Mouse (Mus musculus): ENCODE data around the gene Cmtm2a.
"Not testable (repeated sequence)": the region's sequence is repeated elsewhere in the genome, so short reads cannot be mapped to it uniquely, and the experiment has no call there.

Cmtm2a gene

DNA sequence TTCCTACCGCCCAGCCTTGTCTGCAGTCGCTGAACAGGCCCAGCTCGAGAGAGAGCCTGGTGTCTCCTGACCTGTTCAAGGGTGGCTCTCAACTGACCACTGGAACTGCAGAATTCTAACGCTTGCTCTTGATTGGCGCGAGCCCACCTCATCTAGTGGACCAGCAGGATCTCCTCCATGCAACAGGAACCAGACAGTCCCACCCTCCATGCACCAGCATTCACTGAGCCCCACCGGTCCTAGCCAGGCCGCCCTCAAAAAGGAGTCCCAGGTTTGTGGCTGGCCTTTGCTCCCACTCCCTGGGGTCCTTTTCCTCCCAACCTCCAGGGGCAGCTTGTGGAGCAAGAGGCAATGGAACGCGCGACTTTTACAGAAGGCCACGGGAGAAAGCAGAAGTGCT lies at the start of gene Cmtm2a:
Gene Cmtm2a (minus strand): TSS at position 101 of the 400 bp plus-strand sequence.
- not testable (repeated sequence) for DNase-seq

- DNase-seq: no peak
Observed at GRCm38 (mm10) chr8:104342426-104342825, 49.4 kb upstream of the Cmtm2a start.

DNA sequence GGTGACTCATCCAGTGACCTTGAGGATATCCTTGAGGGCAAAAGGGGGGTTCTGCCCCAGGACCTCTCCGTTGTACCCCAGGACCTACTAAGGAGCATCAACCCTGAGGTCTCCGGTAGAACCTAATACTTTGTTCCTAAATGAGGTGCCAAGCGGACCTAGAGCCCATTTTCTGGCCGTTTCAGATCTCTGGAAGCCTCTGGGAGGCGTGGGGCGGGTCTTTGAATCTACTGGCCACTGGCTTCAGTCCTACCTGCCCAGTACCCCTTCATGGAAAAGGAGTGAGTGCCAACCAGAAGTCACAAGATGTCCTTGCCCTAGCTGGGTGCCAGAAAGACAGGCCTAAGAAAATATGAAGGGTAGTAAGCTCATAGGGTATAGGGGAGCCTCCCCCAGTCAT lies 48.7 kb upstream of the Cmtm2a start:
- DNase-seq: no peak

- DNase-seq: peak; percentile 90
Observed at GRCm38 (mm10) chr8:104341106-104341561, 48.2 kb upstream of the Cmtm2a start.

- DNase-seq: peak; percentile 90
Observed at GRCm38 (mm10) chr8:104340233-104341105, 47.5 kb upstream of the Cmtm2a start.

- no peak for DNase-seq
Observed at GRCm38 (mm10) chr8:104339983-104340232, 46.9 kb upstream of the Cmtm2a start.

DNA sequence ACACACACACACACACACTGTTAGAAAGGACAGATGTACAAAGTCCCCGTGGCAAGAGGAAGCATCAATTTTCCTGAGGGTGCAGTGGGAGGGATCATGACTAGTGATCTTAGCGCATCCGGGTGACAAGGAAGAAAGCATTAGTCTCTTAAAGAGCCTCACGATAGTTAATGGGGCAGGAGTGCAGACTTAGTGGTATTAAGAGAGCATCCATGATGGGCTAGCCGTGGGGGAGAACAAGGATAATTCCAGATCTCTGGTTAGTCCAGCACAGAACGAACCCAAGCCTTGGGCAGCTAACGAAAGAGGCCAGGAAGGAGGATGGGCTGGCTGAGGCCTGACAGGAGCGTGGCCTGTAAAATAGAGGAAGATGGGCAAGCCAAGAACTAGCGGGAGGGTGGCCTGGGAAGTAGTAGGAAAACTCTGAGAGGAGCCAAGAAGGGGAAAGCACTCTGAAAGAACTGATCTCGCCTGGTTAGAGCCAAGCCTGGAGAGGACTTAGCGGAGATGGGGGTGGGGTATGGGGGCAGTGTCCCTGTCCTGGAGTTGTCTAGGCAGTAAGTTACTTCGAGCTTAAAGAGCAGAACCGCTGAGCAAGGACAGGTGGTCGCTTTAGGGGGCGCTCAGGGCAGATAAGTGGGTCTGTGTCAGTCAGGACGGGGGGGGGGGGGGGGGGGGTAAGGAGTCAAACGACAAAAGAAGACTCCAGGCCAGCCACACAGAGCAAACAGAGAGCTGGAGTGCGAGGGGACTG lies 46.4 kb upstream of the Cmtm2a start, which contains the start of gene Cmtm3:
Gene Cmtm3 (plus strand): TSS at position 182 of the 754 bp plus-strand sequence.
- DNase-seq: peak; percentile 52

- DNase-seq: no peak
Observed at GRCm38 (mm10) chr8:104337890-104338289, 44.9 kb upstream of the Cmtm2a start.

DNA sequence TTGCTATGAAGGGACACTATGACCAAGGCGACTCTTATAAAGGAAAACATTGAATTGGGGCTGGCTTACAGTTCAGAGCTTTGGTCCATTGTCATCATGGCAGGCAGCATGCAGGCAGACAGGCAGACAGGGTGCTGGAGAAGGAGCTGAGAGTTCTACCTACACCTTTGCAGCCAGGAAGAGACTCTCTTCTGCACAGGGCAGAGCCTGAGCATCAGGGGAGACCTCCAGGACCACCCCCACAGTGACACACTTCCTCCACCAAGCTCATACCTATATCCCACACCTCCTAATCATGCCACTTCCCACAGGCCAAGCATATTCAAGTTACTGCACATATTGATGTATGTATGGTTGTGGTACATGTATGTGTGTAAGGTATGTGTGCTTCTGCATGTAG lies 43.8 kb upstream of the Cmtm2a start:
- DNase-seq: no peak

DNA sequence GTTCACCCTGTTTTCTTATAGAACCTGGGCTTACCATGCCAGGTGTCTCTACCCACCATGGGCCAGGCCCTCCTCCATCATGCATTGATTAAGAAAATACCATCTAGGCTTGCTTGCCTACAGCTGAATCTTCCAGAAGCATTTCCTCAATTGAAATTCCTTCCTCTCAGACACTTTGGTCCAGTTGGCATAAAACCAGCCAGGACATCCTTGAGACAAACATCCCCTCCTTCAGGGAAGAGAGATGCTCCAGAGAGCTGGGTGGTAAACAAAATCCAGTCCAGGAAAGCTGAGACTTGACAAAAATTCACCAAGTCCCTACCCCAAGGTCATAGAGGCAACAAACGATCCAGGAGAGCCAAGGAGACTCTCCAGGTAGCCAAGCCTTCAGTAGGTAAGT lies 41.2 kb upstream of the Cmtm2a start:
- peak; percentile 4 for DNase-seq

DNA sequence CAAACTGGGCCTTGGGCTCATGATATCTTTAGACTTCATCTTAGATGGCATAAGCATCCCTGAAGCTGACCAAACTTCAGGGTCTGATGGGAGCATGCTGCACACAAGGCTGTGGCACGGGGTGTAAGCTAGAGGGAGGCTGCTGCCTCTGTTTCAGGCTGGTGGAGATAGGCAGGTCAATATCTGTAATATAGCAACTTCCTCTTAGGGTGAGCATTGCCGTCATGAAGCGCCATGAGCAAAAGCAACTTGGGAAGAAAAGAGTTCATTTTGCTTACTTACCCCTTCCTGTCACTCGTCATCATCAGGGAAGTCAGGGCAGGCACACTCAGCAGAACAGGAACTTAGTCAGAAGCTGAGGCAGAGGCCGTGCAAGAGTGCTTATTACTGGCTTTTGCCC lies 40.8 kb upstream of the Cmtm2a start:
- no peak for DNase-seq

DNA sequence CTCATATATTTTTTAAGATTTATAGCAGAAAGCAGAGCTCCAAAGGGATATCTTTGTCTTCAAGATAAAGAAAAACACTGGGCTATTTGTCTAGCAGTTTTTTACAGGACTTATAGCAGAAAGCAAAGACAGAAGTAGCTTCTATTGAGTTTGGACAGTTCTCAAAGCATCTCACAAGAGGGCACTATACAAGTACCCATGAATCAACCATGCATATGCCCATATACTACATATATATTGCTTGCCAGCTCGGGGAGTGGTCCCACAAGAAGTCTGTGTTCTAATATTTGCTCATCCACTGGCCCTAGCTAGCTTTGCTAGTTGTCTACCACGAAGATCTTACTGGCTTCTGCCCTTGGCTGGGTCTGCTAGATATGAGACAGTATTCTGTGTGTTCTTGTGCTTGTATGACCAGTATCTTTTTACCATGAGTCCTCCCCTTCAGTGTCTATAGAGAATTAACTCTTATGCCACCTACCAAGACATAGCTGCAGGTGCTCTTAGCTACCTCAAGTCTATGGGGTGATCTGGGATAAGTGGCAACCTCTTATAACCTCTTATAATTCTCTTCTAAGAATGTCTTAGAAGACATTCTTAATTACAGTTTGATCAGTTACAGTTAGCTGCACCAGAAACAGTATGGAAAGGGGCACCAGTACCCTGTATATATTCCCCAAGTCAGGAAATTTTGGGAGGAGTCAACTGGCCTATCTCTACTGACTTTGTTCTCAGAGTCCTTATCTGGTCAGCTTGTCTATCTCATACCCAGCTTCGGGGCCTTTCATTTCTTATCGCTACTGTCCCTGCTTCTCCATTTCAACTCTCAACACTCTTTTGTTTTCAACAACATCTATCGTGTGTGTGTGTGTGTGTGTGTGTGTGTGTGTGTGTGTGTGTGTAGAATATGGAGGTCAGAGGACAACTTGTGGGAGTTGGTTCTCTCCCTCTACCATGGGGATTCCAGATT lies 40.0 kb upstream of the Cmtm2a start:
- DNase-seq: no peak

- not testable (repeated sequence) for DNase-seq
Observed at GRCm38 (mm10) chr8:104321930-104322329, 28.9 kb upstream of the Cmtm2a start, which contains the start of gene Cmtm2b. Gene Cmtm2b, plus strand, starts transcription at chr8:104322230.

GRCm38 (mm10) chr8:104321267-104321666 lies 28.3 kb upstream of the Cmtm2a start, which contains the start of gene Gm11020:
Gene Gm11020, plus strand, starts transcription at chr8:104321567.
- DNase-seq: not testable (repeated sequence)

GRCm38 (mm10) chr8:104313311-104313710 lies 20.3 kb upstream of the Cmtm2a start:
- DNase-seq: peak; percentile 59

DNA sequence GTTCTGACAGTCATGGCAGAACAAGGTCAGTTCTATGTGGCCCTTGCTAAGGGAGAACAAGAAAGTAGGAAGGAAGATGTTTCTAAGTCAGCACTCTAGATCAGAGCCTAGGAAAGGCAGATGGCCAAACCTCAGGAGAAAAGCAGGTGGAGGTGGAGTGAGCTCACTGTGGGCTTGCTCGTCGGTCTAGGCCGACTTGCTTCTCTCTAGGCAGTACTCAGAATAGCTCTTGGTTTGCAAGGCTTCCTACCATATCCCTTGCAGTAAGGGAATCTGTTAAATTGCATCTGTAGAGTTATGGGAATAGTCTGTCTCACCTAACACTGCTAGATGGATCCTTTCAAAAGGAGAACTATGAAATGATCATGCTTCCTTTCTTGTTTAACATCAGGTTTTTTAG lies 19.0 kb upstream of the Cmtm2a start:
- DNase-seq: not testable (repeated sequence)

DNA sequence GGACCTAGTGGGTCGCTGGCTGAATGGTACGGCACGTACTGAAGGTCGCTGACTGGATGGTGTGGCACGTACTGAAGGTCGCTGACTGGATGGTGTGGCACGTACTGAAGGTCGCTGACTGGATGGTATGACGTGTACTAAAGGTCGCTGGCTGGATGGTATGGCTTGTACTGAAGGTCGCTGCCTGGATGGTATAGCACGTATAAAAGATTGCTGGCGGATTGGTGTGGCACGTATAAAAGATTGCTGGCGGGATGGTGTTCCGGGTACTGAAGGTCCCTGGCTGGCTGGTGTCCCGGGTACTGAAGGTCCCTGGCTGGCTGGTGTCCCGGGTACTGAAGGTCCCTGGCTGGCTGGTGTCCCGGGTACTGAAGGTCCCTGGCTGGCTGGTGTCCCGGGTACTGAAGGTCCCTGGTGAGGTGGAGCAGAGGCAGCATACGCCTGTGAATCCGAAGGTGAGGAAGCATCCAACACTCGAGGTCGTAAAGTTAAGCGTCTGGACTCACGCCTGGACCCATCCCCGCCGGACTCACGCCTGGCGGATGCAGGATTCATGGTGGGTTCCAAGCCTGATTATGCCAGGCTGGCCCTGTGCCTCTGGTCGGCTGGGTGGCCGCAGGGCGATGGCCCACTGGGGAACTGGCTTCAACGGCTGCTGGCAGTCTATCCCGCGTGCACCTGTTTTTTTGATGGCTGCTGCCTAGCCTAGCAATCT lies 16.6 kb upstream of the Cmtm2a start, which contains the start of the genes Gm45711 and Cmtm1:
Gene Gm45711 (minus strand): TSS at position 641 of the 715 bp plus-strand sequence.
Gene Cmtm1 (minus strand): TSS at position 705 of the 715 bp plus-strand sequence.
- DNase-seq: not testable (repeated sequence)

- DNase-seq: not testable (repeated sequence)
Observed at GRCm38 (mm10) chr8:104308341-104308740, 15.4 kb upstream of the Cmtm2a start.

DNA sequence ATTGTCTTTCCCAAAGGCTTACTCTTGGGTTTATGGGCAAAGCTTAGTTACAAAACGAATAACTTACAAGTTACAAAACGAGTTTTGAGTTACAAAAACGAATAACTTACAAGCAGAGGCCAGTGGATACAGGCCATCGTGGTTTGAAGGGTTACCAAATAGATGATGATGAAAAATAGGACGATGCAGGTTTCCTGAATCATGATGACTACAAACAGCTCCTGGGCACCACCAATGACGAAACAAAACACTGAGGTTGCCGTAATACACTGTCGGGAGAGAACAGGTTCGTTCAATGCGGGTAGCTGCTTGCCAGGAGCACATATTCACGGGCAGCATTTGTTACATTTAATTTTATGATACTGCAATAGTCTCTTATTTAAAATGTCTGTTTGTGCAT lies 12.0 kb upstream of the Cmtm2a start:
- no peak for DNase-seq

- not testable (repeated sequence) for DNase-seq
Observed at GRCm38 (mm10) chr8:104302536-104302935, 9.6 kb upstream of the Cmtm2a start.

DNA sequence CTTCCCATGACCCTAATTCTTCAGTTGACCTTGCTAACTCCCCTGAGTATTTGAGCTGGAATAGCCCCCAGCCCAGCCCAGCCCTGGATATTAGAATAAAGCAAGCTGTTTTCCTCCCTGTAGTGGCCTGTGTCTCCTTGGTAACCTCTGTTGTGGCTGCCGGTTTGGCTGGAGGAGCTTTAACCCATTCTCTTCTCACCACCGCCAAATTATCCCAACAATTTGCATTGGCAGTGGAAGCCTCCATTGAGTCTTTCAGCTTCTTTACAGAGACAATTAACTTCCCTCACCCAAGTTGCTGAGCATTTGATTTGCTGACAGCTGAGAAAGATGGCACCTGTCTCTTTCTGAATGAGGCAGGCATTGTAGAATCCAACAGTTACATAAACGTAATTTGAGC lies 8.6 kb upstream of the Cmtm2a start:
- DNase-seq: peak; percentile 7

DNA sequence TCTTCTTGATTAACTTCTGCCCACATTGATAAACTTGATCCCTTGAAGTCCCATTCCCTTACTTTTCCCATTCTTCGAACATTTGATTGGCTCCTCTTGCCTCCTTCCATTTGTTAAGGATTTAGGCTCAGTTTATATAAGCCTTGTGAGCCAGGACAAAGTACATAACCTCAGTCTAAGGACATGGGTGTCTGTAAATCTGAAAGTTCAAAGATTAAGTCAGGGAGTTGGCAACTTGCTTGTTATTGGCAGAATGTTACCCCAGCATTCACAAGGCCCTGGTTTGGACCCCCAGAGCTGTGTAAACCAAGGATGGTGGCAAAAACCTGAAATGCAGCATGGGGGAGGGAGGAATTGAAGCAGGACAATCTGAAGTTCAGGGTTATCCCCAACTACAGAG lies 1.4 kb upstream of the Cmtm2a start:
- no peak for DNase-seq
